Mouse (Mus musculus) embryonic facial prominence, embryonic 14.5 days (tissue): Measurements from ENCODE around the gene Sh3d19. TPM values are rescaled to one million over a fixed set of nuclear protein-coding genes. Genes with fewer than 3 reads are reported as not detected.

Experiments used
- ATAC-seq: fragments of 200-750 bp; cut with Nextera tagmentation; 2 replicates; pipeline ENCODE4 v1.8.0; 2017; ENCODE audit warnings: low read depth, moderate number of reproducible peaks, moderate TSS enrichment
- DNase-seq: peaks from one replicate; pipeline ENCODE4 v3.0.0-alpha.2; 2015; ENCODE audit warnings: low spot score
- H3K27ac ChIP-seq: fragments of 300-500 bp; sonication (generic); replicated peaks from 2 replicates; pipeline ENCODE4 v1.5.1; 2014; ENCODE audit warnings: low read depth, mild to moderate bottlenecking, low read length, moderate library complexity
- H3K27me3 ChIP-seq: fragments of 300-500 bp; sonication (generic); replicated peaks from 2 replicates; pipeline ENCODE4 v1.6.1; 2014; ENCODE audit warnings: low read length; ENCODE audit not compliant: control insufficient read depth, insufficient read depth
- H3K36me3 ChIP-seq: fragments of 300-500 bp; sonication (generic); 2 replicates; pipeline ENCODE4 v1.6.1; 2014; ENCODE audit warnings: low read length, mixed read lengths; ENCODE audit not compliant: control insufficient read depth, insufficient read depth
- H3K4me1 ChIP-seq: fragments of 300-500 bp; sonication (generic); 2 replicates; pipeline ENCODE4 v1.6.1; 2014; ENCODE audit warnings: antibody characterized with exemption, low read length; ENCODE audit not compliant: control insufficient read depth, insufficient read depth
- H3K4me2 ChIP-seq: fragments of 300-500 bp; sonication (generic); 2 replicates; pipeline ENCODE4 v1.6.1; 2014; ENCODE audit warnings: low read depth, mild to moderate bottlenecking, low read length, moderate library complexity, mixed read lengths
- H3K4me3 ChIP-seq: fragments of 300-500 bp; sonication (generic); 2 replicates; pipeline ENCODE4 v1.5.1; 2014; ENCODE audit warnings: low read depth, mild to moderate bottlenecking, low read length
- H3K9ac ChIP-seq: fragments of 300-500 bp; sonication (generic); 2 replicates; pipeline ENCODE4 v1.6.1; 2014; ENCODE audit warnings: low read depth, mild to moderate bottlenecking, low read length, moderate library complexity, mixed read lengths
- H3K9me3 ChIP-seq: fragments of 300-500 bp; sonication (generic); 2 replicates; pipeline ENCODE4 v1.6.1; 2016; ENCODE audit warnings: low read length; ENCODE audit not compliant: control insufficient read depth
- WGBS: fragments of 180-500 bp; shearing (Covaris S2); extraction: QIAGEN DNeasy Blood & Tissue Kit; methylation state at CpG from one replicate; pipeline ENCODE4 v1.1.7; 2014; 5-methylcytosine and 5-hydroxymethylcytosine counted together
- polyA plus RNA-seq: library from polyadenylated mRNA; unstranded; fragments of >200 nt; fragmentation: Nextera tagmentation; extraction: Ambion mirVana; gene quantifications from 2 replicates; pipeline ENCODE4 v1.2.1, GENCODE M21; 2014

The Sh3d19 gene
- 29.8 and 30.9 TPM in 2 replicates for polyA plus RNA-seq

DNA sequence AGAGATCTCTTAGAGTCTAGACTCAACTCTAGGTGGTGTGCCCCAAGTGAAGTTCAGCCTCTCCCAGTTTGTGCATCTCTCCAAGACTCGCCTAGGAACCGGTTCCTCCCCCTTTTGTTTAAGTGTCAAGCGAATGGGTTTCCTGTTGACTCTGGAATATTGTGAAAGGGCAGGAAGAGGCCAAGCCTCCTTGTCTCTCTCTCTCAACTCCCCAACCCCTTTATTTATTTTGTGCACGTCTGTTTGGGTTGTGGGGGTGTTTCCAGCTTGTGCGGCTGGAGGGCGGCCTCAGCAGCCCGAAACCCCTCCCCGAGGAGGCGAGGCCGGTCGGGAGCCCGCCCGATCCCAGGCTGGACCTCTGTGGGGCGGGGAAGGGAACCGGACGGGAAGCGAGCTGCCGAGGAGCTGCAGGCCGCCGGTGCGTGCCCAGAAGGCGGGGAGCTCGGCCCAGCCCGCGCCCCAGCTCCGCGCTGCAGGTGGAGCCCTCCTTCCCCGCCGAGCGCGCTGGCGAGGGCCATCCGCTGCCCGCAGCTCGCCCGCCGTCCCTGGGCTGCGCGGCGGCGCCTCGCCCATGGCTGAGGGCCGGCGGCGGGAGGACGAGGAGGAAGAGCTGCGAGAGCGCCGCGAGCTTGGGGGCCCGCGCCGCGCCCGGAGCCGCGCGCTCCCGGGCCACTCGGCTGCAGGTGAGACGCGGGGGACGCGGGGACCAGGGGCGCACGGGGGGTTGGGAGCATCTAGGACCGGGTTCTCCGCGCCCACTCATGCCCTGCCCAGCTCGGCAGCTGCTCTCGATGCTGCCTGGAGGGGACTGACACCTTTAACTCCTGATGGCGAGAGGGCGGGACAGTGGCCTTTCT, at the start of gene Sh3d19:
Sh3d19 (plus strand) TSS at position 368 of the 857 bp plus-strand sequence.
- no peaks in the 10 kb centered on the region for H3K27me3 ChIP-seq
- WGBS = under 1% methylated on average over 20 of the region's 73 CpGs
- peak within 1 kb of the TSS; percentile 84 for H3K4me3 ChIP-seq
- H3K4me1 ChIP-seq = peaks cover 9% of the 10 kb centered on the region; the same call in 1 of the 2 replicates
- H3K4me2 ChIP-seq = peak within 1 kb of the TSS; percentile 68
- ATAC-seq = peak; percentile 95
- peak within 1 kb of the TSS; percentile 90 for H3K9ac ChIP-seq
- peak; percentile 93 for DNase-seq
- peak within 1 kb of the TSS; percentile 63 for H3K27ac ChIP-seq
- no peaks in the 10 kb centered on the region for H3K9me3 ChIP-seq
- no peaks in the 10 kb centered on the region for H3K36me3 ChIP-seq

DNA sequence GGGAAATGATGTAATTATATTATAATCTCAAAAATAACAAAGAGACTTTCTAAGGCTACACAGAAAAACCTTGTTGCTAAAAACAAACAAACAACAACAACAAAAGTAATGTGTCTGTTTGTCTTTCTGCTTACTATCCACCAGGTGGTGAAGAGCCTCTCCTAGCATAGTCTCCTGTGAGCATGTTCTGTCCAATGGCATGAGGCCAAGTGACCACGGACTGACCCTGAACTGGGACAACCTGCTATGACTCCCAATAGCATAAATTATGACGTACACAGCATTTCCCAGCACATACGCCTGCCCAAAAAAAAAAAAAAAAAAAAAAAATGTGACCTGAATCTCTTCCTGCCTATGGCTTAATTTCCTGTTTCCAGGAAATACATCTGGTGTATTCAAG, 48.6 kb upstream of the Sh3d19 start:
- DNase-seq (no peak), ATAC-seq (no peak)
- no peaks in the 10 kb centered on the region for H3K27me3 ChIP-seq
- H3K4me3 ChIP-seq = no peak overlapping the region
- WGBS = 82% methylated on average over 3 of the region's 3 CpGs
- H3K4me1 ChIP-seq = no peaks in the 10 kb centered on the region
- no peak overlapping the region for H3K9ac ChIP-seq
- H3K27ac ChIP-seq = no peak overlapping the region
- H3K36me3 ChIP-seq = no peaks in the 10 kb centered on the region
- no peak overlapping the region for H3K4me2 ChIP-seq
- no peaks in the 10 kb centered on the region for H3K9me3 ChIP-seq

DNA sequence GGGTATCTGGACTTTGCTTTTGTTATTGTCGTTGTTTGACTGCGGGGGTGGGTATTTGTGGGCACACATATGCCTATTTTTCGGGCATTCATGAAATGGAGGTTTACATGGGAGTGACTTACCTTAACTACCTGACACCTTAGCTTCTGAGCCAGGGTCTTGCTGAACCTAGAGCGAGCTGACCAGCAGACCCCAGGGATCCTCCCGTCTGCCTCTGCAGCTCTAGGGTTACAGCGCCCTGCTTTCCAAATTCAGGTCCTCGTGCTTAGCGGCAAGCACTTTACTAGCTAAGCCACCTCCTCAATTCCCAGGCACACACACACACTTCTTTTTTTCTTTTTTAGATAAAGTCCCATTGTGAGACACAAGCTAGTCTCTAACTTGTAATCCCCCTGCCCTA, 47.6 kb upstream of the Sh3d19 start:
- ATAC-seq = no peak
- Histone ChIP-seq H3K9me3 (no peaks in the 10 kb centered on the region), H3K4me1 (no peaks in the 10 kb centered on the region), H3K4me3 (no peak overlapping the region), H3K36me3 (no peaks in the 10 kb centered on the region), H3K4me2 (no peak overlapping the region), H3K9ac (no peak overlapping the region), H3K27me3 (no peaks in the 10 kb centered on the region), H3K27ac (no peak overlapping the region)
- 70% methylated on average over 8 of the region's 8 CpGs for WGBS
- DNase-seq = no peak

DNA sequence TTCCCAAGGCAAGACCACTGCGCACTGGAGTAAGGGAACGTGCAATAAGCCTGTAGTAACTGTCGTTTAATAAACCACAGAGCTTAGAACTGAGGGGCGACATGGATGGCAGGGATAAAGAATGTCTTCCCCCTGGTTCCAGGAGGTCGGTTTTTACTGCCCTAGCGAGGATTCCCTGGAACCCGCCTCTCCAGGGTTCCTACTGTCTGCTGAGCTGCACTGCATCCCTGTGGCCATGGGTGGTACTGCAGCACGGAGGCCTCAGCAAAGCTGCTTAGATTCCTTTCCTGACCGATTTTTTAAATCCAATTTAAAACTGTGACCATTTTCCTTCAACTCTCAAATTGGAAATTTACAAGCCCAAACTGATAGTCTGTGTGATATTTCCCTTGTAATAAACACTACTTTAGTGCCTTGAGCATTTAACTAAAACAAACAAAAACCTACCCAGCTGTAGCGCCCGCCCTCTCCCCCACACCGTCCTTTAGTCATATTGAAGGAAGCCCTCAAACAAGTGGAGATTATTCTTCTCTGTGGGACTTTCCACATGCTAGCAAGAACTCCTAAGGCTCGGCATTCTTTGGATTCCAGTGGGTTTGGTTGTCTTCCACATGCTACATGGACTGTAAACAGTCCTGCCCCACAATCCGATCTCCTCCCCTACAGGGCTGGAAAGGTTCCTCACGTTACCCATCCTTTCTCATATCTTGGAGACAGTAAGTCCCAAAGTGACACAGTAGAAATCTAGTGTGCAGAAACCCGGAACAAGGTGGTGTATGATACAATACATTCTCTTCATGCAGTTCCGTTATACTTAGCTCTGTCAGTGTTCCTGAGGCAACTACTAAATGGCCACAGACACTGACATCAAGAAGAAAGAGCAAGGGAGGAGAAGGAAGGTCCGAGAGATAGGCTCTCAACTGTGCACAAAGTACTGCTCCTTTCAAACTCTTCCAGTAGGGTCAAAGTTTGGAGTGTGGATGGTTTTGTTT, 46.7 kb upstream of the Sh3d19 start:
- no peaks in the 10 kb centered on the region for H3K4me1 ChIP-seq
- 35% methylated on average over 18 of the region's 18 CpGs for WGBS
- ATAC-seq (peak; percentile 79), DNase-seq (peak; percentile 87)
- no peaks in the 10 kb centered on the region for H3K9me3 ChIP-seq
- no peaks in the 10 kb centered on the region for H3K27me3 ChIP-seq
- no peak overlapping the region for H3K9ac ChIP-seq
- H3K27ac ChIP-seq = no peak overlapping the region
- no peak overlapping the region for H3K4me3 ChIP-seq
- peak overlapping the region; percentile 37 for H3K4me2 ChIP-seq
- H3K36me3 ChIP-seq = no peaks in the 10 kb centered on the region

DNA sequence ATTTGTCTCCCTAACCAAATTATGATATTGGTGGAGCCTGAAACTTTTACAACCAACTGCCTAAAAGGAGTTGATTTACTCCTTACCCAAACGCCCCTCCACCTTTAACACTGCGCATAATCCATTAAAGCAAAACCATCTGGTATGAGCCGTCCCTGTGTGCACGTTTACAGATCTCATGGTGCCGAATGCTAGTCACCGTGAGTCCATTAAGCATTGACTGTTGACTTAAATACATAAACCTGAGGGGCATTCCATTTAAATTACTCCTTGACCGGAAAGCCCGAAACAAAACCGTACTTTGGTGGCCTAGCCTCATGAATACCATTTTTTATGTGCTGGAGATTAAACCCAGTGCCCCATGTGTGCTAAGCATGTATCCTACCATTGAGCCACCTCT, 43.6 kb upstream of the Sh3d19 start:
- no peak for ATAC-seq
- Histone ChIP-seq H3K4me1 (no peaks in the 10 kb centered on the region), H3K27ac (no peak overlapping the region), H3K9me3 (no peaks in the 10 kb centered on the region), H3K4me2 (no peak overlapping the region), H3K36me3 (no peaks in the 10 kb centered on the region), H3K27me3 (no peaks in the 10 kb centered on the region), H3K4me3 (no peak overlapping the region), H3K9ac (no peak overlapping the region)
- DNase-seq = no peak
- 55% methylated on average over 9 of the region's 9 CpGs for WGBS

DNA sequence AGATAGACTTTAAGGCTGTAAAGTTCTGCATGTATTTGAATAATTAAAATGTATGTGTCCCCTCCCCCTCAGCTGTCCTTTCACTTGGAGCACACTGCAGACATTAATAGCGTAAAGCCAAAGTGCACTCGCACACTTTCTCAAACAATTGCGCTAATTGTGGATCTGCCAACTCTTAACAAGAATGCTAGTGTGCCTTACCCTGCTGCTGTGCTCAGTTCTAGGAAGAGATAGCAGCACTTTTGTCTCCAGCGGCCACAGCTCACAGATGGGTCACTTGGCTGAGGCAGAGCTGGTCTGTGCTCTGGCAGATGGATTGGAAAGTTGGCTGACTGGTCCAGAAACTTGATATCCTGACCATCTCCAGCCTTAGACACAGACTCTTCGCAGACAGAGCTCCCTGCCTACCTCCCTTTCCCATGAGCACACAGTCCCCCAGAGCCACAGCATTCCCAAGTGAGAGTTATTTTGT, 42.7 kb upstream of the Sh3d19 start:
- Histone ChIP-seq H3K27me3 (no peaks in the 10 kb centered on the region), H3K9me3 (no peaks in the 10 kb centered on the region), H3K36me3 (no peaks in the 10 kb centered on the region), H3K9ac (no peak overlapping the region), H3K4me3 (no peak overlapping the region), H3K4me2 (no peak overlapping the region), H3K27ac (no peak overlapping the region), H3K4me1 (no peaks in the 10 kb centered on the region)
- ATAC-seq = no peak
- WGBS = 80% methylated on average over 5 of the region's 5 CpGs
- DNase-seq = peak; percentile 16

DNA sequence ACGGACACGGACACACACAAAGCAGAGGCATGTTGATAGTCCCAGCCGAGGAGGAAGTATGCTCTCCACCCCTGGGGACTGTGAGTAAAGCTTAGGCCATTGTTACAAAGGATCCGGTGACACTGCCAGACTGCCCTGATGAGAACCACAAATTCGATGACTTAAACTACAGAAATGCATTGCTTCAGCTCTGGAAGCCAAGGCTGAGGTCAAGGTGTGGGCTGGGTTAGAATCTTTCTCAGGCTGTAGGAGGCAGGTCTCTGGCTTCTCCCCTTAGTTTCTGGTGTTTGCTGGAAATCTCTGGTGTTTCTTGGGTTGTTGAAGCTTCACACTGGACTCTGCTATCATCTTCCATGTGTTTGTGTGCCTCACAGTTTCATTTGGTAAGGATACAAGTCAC, 41.2 kb upstream of the Sh3d19 start:
- Histone ChIP-seq H3K4me2 (no peak overlapping the region), H3K4me1 (no peaks in the 10 kb centered on the region), H3K4me3 (no peak overlapping the region), H3K27ac (no peak overlapping the region), H3K9ac (no peak overlapping the region), H3K36me3 (no peaks in the 10 kb centered on the region), H3K9me3 (no peaks in the 10 kb centered on the region), H3K27me3 (no peaks in the 10 kb centered on the region)
- ATAC-seq = 0 out of 2 replicates have a peak, but pooled peaks have one; percentile 34
- WGBS = 77% methylated on average over 5 of the region's 5 CpGs
- no peak for DNase-seq

DNA sequence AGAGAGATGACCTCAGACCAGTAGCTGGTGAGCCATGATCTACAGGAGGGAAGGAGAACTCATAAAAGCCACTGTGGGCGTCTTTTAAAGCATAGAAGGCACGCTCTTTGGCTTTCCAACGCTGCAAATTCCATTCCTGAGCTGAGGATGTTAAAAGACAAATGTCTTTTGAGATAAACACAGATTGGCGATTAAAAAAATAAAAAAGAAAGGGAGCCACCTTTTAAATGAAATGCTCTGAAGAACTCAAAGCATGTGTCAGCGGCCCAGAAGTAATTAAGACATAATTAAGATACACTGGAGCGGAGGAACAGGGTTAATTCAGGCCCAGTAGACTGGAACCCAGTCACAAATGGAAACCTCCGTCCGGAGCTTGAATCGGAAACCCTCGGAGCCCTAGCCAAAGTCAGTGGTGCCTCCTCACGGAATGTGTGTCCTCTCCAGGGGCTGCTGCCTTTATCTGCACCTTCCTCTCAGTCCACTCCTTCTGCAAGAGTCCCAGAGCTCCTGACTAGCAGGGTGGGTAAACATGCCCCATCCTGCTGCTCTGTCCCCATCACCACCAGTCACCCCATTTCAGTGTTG, 40.1 kb upstream of the Sh3d19 start:
- 78% methylated on average over 11 of the region's 11 CpGs for WGBS
- DNase-seq = no peak
- Histone ChIP-seq H3K4me1 (no peaks in the 10 kb centered on the region), H3K9ac (no peak overlapping the region), H3K27ac (no peak overlapping the region), H3K4me3 (no peak overlapping the region), H3K27me3 (no peaks in the 10 kb centered on the region), H3K4me2 (no peak overlapping the region), H3K9me3 (no peaks in the 10 kb centered on the region), H3K36me3 (no peaks in the 10 kb centered on the region)
- ATAC-seq = no peak
